Mouse (Mus musculus) layer of hippocampus, adult 9-10 months (tissue): ENCODE data around the gene Disp1.

Source experiments
- DNase-seq: peaks from one replicate; pipeline ENCODE4 v3.0.0; 2022; ENCODE audit warnings: low spot score

The Disp1 gene

GRCm38 (mm10) chr1:183084085-183085050 is 137.0 kb downstream of the Disp1 start:
- DNase-seq = peak; percentile 49

- no peak for DNase-seq
Observed at GRCm38 (mm10) chr1:183082436-183082835, 138.9 kb downstream of the Disp1 start.

- DNase-seq = no peak
Observed at GRCm38 (mm10) chr1:183081126-183081525, 140.2 kb downstream of the Disp1 start.

- no peak for DNase-seq
Observed at GRCm38 (mm10) chr1:183075121-183075822, 146.1 kb downstream of the Disp1 start.

- DNase-seq = no peak
Observed at GRCm38 (mm10) chr1:183072263-183073050, 148.9 kb downstream of the Disp1 start.

- DNase-seq = no peak
Observed at GRCm38 (mm10) chr1:183069954-183070649, 151.2 kb downstream of the Disp1 start.

GRCm38 (mm10) chr1:183067807-183068206 is 153.5 kb downstream of the Disp1 start:
- DNase-seq = no peak

- no peak for DNase-seq
Observed at GRCm38 (mm10) chr1:183066981-183067380, 154.3 kb downstream of the Disp1 start.

- DNase-seq = no peak
Observed at GRCm38 (mm10) chr1:183060611-183061010, 160.7 kb downstream of the Disp1 start.

GRCm38 (mm10) chr1:183056289-183056655 is 165.1 kb downstream of the Disp1 start:
- DNase-seq = no peak

- no peak for DNase-seq
Observed at GRCm38 (mm10) chr1:183055608-183056288, 165.6 kb downstream of the Disp1 start.

- no peak for DNase-seq
Observed at GRCm38 (mm10) chr1:183052663-183053062, 168.7 kb downstream of the Disp1 start.

- DNase-seq = no peak
Observed at GRCm38 (mm10) chr1:183049295-183049694, 172.0 kb downstream of the Disp1 start.

- no peak for DNase-seq
Observed at GRCm38 (mm10) chr1:183047913-183048523, 173.3 kb downstream of the Disp1 start.

- DNase-seq = no peak
Observed at GRCm38 (mm10) chr1:183047191-183047912, 174.0 kb downstream of the Disp1 start.

GRCm38 (mm10) chr1:183046081-183046480 is 175.2 kb downstream of the Disp1 start:
- no peak for DNase-seq

- DNase-seq = no peak
Observed at GRCm38 (mm10) chr1:183043161-183043812, 178.0 kb downstream of the Disp1 start.

GRCm38 (mm10) chr1:183041703-183042102 is 179.6 kb downstream of the Disp1 start:
- no peak for DNase-seq

- DNase-seq = no peak
Observed at GRCm38 (mm10) chr1:183040847-183041382, 180.4 kb downstream of the Disp1 start.
